8 mouse cellular contexts compared by ENCODE assay signal in the genomic region with DNA sequence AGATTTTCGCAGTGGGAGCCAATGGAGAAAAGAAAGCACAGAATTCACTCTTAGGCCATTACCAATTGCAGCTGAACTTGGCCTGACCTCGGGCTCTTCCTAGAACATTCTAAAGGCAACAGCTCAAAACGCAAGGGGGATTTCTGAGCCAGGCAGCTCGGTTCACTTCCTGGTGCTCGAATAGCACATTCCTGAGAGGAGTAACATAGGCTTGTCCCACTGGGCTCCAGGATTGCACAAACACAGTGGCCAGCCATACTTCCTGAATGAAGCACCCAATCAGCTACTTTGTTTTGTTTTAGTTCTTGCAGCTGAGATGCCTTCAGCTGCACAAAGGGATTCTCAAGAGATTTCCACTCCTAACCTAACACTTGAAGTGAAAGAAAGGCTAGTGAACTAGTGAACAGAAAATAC. TPM values are rescaled to one million over a fixed set of nuclear protein-coding genes. Genes with fewer than 3 reads are reported as not detected.
DNase-seq lines count a peak whose midpoint lies in the region; ATAC-seq and TF ChIP-seq lines count a peak whose summit lies in the region.

No protein-coding gene starts in this region.

- peak; percentile 74 for ATAC-seq in granulocyte monocyte progenitor cell, adult 5-6 weeks (replicated peaks; ENCODE audit: poor library complexity, severe bottlenecking)

- no peak for TF ChIP-seq CTCF in kidney, adult 2 months (conservative IDR thresholded peaks at IDR 0.05; ENCODE audit: insufficient read depth, insufficient read length, low read depth, low read length)
- no peak for TF ChIP-seq CTCF in lung, adult 2 months (IDR thresholded peaks at IDR 0.05; ENCODE audit: insufficient read depth, low read length)

- H3K4me1 ChIP-seq in kidney, adult 2 months (ENCODE audit: control insufficient read depth, insufficient read depth, low read length) = peaks cover 20% of the 10 kb centered on the region
- peaks cover 25% of the 10 kb centered on the region for H3K4me1 ChIP-seq in lung, adult 2 months (ENCODE audit: control insufficient read depth, insufficient read depth, low read length)

- peak overlapping the region; percentile 29 for H3K4me3 ChIP-seq in kidney, adult 2 months (ENCODE audit: insufficient read depth, low read depth, low read length)
- peak overlapping the region; percentile 61 for H3K4me3 ChIP-seq in lung, adult 2 months (replicated peaks; ENCODE audit: extremely low read depth, low read depth, low read length)

- H3K27me3 ChIP-seq in kidney, adult 2 months (replicated peaks; ENCODE audit: control insufficient read depth, insufficient read depth, low read length) = no peaks in the 10 kb centered on the region

- peak overlapping the region; percentile 85 for H3K27ac ChIP-seq in kidney, adult 2 months (ENCODE audit: insufficient read depth, low read depth, low read length)

- H3K36me3 ChIP-seq in kidney, adult 2 months (ENCODE audit: control insufficient read depth, insufficient read depth, low read length) = no peaks in the 10 kb centered on the region

- TF ChIP-seq POLR2A in kidney, adult 2 months (IDR thresholded peaks at IDR 0.05; ENCODE audit: low read depth, low read length) = no peak
- TF ChIP-seq POLR2A in lung, adult 2 months (IDR thresholded peaks at IDR 0.05; ENCODE audit: borderline replicate concordance, extremely low read depth, low read depth, low read length) = peak; percentile 13; the same call in 1 of the 2 replicates

- peak; percentile 46 to 73 for DNase-seq in urinary bladder, postnatal 36 days (ENCODE audit: low spot score in 2 of 2)
- no peak for DNase-seq in urinary bladder, adult 2 months (ENCODE audit: low spot score)
- DNase-seq in kidney, adult 2 months = peak; percentile 87
- peak; percentile 61 for DNase-seq in lung, adult 2 months
- DNase-seq in MN1 (ENCODE audit: low spot score) = no peak
- DNase-seq in cerebellum, postnatal 4 days (ENCODE audit: low spot score in 2 of 2) = no peak
- no peak for DNase-seq in layer of hippocampus, postnatal 14 days (ENCODE audit: low spot score in 2 of 2)

- WGBS in kidney, adult 2 months = 14% methylated on average over 5 of the region's 5 CpGs
- 13% methylated on average over 5 of the region's 5 CpGs for WGBS in lung, adult 2 months

RNA-seq across cellular contexts. Expression of a gene that starts 40.1 kb away (rescaled TPM):
- polyA plus RNA-seq in urinary bladder, adult 2 months (2012; rRNA removed) = 341 and 459 TPM in 2 replicates
- 47.2 and 63.2 TPM in 2 replicates for total RNA-seq in granulocyte monocyte progenitor cell, adult 5-6 weeks (2014; fragmentation: Nextera tagmentation)
- 119 and 121 TPM in 2 replicates for total RNA-seq in granulocyte monocyte progenitor cell, adult 5-6 weeks (2017)
- polyA plus RNA-seq in kidney, adult 2 months (2012; rRNA removed) = 587 and 592 TPM in 2 replicates
- polyA plus RNA-seq in lung, adult 2 months (2012; rRNA removed) = 650 and 760 TPM in 2 replicates
- 1,000 to 10,000 TPM; 1,197 to 1,205 TPM for total RNA-seq in layer of hippocampus, postnatal 14 days (2021)

Comparison
In these comparisons a context has a peak if more than half of its experiments do, and no peak if none do; other contexts are left out.
1. DNase-seq: peak in urinary bladder, postnatal 36 days (2 of 2), kidney, adult 2 months (single experiment) and lung, adult 2 months (single experiment); none in urinary bladder, adult 2 months (single experiment), MN1 (single experiment), cerebellum, postnatal 4 days (0 of 2) and layer of hippocampus, postnatal 14 days (0 of 2).